In the genomic region with DNA sequence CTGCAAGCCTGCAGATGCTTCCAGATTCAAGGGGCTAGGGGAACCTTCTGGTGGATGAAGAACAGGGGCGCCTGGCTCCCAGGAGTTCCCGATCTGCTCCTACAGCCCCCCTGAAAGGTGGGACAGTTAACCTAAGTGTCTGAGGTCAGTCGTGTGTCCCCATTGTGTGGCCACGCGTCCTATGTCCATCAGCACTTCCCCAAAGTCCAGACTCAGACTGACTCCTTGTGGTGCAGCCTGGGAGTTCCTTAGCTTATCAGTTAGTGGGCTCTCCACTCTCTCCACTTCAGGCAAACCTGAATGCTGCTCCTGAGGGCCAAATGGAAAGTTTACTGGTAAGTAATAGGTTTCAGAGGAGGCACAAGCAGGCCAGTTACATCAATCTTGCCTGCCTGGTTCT, we compare ENCODE assay signal across 12 mouse cellular contexts. TPM values are rescaled to one million over a fixed set of nuclear protein-coding genes. Genes with fewer than 3 reads are reported as not detected.
DNase-seq lines count a peak whose midpoint lies in the region; ATAC-seq lines count a peak whose summit lies in the region.
"Had no signal": no experiment of that assay in that cellular context is flagged by ENCODE, and none has a peak within 500 bp of the region (broad histone marks: within the 10 kb centered on the region; RNA-seq: fewer than 3 reads in every experiment).

No protein-coding gene starts in this region.

- H3K4me2 ChIP-seq in hindbrain, embryonic 14.5 days (replicated peaks): no peak overlapping the region
- peak overlapping the region; percentile 58; the same call in 1 of the 2 replicates for H3K4me2 ChIP-seq in forebrain, embryonic 13.5 days
- peak overlapping the region; percentile 47 for H3K4me2 ChIP-seq in midbrain, embryonic 14.5 days (ENCODE audit: low read length)
- H3K4me2 ChIP-seq: limb, embryonic 13.5 days had no signal

- intact Hi-C loops in left cerebral cortex, postnatal 4 days (cut with DNase I): loop anchor here (5.0 kb wide), 1 partner anchor 410 kb away; no protein-coding TSS in a partner anchor

- peaks cover 3% of the 10 kb centered on the region for H3K9me3 ChIP-seq in hindbrain, embryonic 10.5 days
- H3K9me3 ChIP-seq in hindbrain, embryonic 14.5 days (ENCODE audit: control insufficient read depth, low read length): peaks cover 5% of the 10 kb centered on the region; the same call in 1 of the 2 replicates
- peaks cover 3% of the 10 kb centered on the region for H3K9me3 ChIP-seq in forebrain, embryonic 13.5 days (replicated peaks)
- 0 out of 2 replicates have a peak, but pooled peaks cover 2% of the 10 kb centered on the region for H3K9me3 ChIP-seq in midbrain, embryonic 14.5 days (ENCODE audit: control insufficient read depth, low read length)

- H3K4me3 ChIP-seq in hindbrain, embryonic 10.5 days: peak overlapping the region; percentile 43; the same call in 1 of the 2 replicates
- no peak overlapping the region for H3K4me3 ChIP-seq in hindbrain, embryonic 14.5 days (replicated peaks; ENCODE audit: low read length)
- H3K4me3 ChIP-seq in forebrain, embryonic 13.5 days: no peak overlapping the region
- no peak overlapping the region for H3K4me3 ChIP-seq in midbrain, embryonic 14.5 days (replicated peaks; ENCODE audit: low read depth, low read length)
- H3K4me3 ChIP-seq: limb, embryonic 13.5 days had no signal

- peak; percentile 64 for DNase-seq in hindbrain, embryonic 10.5 days (ENCODE audit: low spot score)
- DNase-seq in hindbrain, embryonic 14.5 days (ENCODE audit: low spot score): no peak
- DNase-seq in Muller cell, postnatal 12 days (ENCODE audit: inconsistent ontology term): peak; percentile 31
- peak; percentile 70 for DNase-seq in midbrain, embryonic 14.5 days
- no peak for DNase-seq in layer of hippocampus, adult 9-11 months
- no peak for DNase-seq in left cerebral cortex, postnatal 4 days
- no peak for DNase-seq in ovary, postnatal 36 days (ENCODE audit: low spot score)
- DNase-seq: lung, postnatal 4 days had no signal

- H3K4me1 ChIP-seq in hindbrain, embryonic 10.5 days (replicated peaks): peaks cover 31% of the 10 kb centered on the region
- no peaks in the 10 kb centered on the region; the same call in 1 of the 2 replicates for H3K4me1 ChIP-seq in hindbrain, embryonic 14.5 days (replicated peaks; ENCODE audit: control insufficient read depth, insufficient read depth, low read length)
- peaks cover 38% of the 10 kb centered on the region for H3K4me1 ChIP-seq in forebrain, embryonic 13.5 days
- H3K4me1 ChIP-seq in midbrain, embryonic 14.5 days (ENCODE audit: control insufficient read depth, insufficient read depth, low read length): peaks cover 12% of the 10 kb centered on the region; the same call in 1 of the 2 replicates

- H3K27ac ChIP-seq in hindbrain, embryonic 10.5 days: peak overlapping the region; percentile 75
- H3K27ac ChIP-seq in hindbrain, embryonic 14.5 days: no peak overlapping the region
- peak overlapping the region; percentile 52 for H3K27ac ChIP-seq in forebrain, embryonic 13.5 days
- no peak overlapping the region for H3K27ac ChIP-seq in midbrain, embryonic 14.5 days (replicated peaks; ENCODE audit: low read depth, low read length)
- H3K27ac ChIP-seq: limb, embryonic 13.5 days had no signal

- H3K9ac ChIP-seq in hindbrain, embryonic 14.5 days: no peak overlapping the region
- no peak overlapping the region for H3K9ac ChIP-seq in forebrain, embryonic 13.5 days
- no peak overlapping the region for H3K9ac ChIP-seq in midbrain, embryonic 14.5 days (replicated peaks; ENCODE audit: low read length)
- H3K9ac ChIP-seq: limb, embryonic 13.5 days had no signal

- peaks cover 83% of the 10 kb centered on the region for H3K27me3 ChIP-seq in hindbrain, embryonic 10.5 days (ENCODE audit: insufficient read depth, poor library complexity, severe bottlenecking)
- H3K27me3 ChIP-seq in hindbrain, embryonic 14.5 days (ENCODE audit: control insufficient read depth, insufficient read depth, low read length): peaks cover 16% of the 10 kb centered on the region; the same call in 1 of the 2 replicates
- peaks cover 16% of the 10 kb centered on the region for H3K27me3 ChIP-seq in forebrain, embryonic 13.5 days
- no peaks in the 10 kb centered on the region for H3K27me3 ChIP-seq in midbrain, embryonic 14.5 days (ENCODE audit: control insufficient read depth, insufficient read depth, low read length)

- 18% methylated on average over 5 of the region's 5 CpGs for whole genome bisulfite sequencing in hindbrain, embryonic 10.5 days
- 12% methylated on average over 5 of the region's 5 CpGs for WGBS in hindbrain, embryonic 14.5 days
- WGBS in forebrain, embryonic 13.5 days: 8% methylated on average over 5 of the region's 5 CpGs
- WGBS in midbrain, embryonic 14.5 days: 8% methylated on average over 5 of the region's 5 CpGs

- no peak for ATAC-seq in hindbrain, embryonic 14.5 days (ENCODE audit: low FRiP score)
- ATAC-seq in forebrain, embryonic 13.5 days: no peak
- ATAC-seq in midbrain, embryonic 14.5 days (ENCODE audit: low FRiP score, low TSS enrichment): no peak

- H3K36me3 ChIP-seq in hindbrain, embryonic 10.5 days: no peaks in the 10 kb centered on the region
- H3K36me3 ChIP-seq in hindbrain, embryonic 14.5 days (replicated peaks; ENCODE audit: control insufficient read depth, insufficient read depth): no peaks in the 10 kb centered on the region
- H3K36me3 ChIP-seq in forebrain, embryonic 13.5 days (ENCODE audit: poor library complexity, severe bottlenecking): no peaks in the 10 kb centered on the region
- H3K36me3 ChIP-seq in midbrain, embryonic 14.5 days (ENCODE audit: control insufficient read depth, insufficient read depth, low read length): no peaks in the 10 kb centered on the region
- H3K36me3 ChIP-seq: limb, embryonic 13.5 days had no signal

RNA-seq across cellular contexts. Expression of a gene that starts 8.8 kb away (rescaled TPM):
- polyA plus RNA-seq in hindbrain, embryonic 10.5 days (2016; fragmentation: Nextera tagmentation; extraction: Ambion mirVana): 15.7 and 41.5 TPM in 2 replicates
- 9.3 and 13.5 TPM in 2 replicates for polyA plus RNA-seq in hindbrain, embryonic 14.5 days (2014; fragmentation: Nextera tagmentation; extraction: Ambion mirVana)
- 32.1 and 33.9 TPM in 2 replicates for polyA plus RNA-seq in forebrain, embryonic 13.5 days (2015; fragmentation: Nextera tagmentation; extraction: Ambion mirVana)
- 19.2 and 30.5 TPM in 2 replicates for polyA plus RNA-seq in midbrain, embryonic 14.5 days (2014; fragmentation: Nextera tagmentation; extraction: Ambion mirVana)
- 10 to 100 TPM; 17.1 to 17.9 TPM for total RNA-seq in left cerebral cortex, postnatal 4 days (2021)
- polyA plus RNA-seq: C2C12; limb, embryonic 13.5 days had no signal

RNA-seq across cellular contexts. Expression of a gene that starts 19.3 kb away (rescaled TPM):
- not detected in 2 replicates for polyA plus RNA-seq in hindbrain, embryonic 10.5 days (2016; fragmentation: Nextera tagmentation; extraction: Ambion mirVana)
- polyA plus RNA-seq in hindbrain, embryonic 14.5 days (2014; fragmentation: Nextera tagmentation; extraction: Ambion mirVana): 0.12 and 0.29 TPM in 2 replicates
- not detected in 2 replicates for polyA plus RNA-seq in forebrain, embryonic 13.5 days (2015; fragmentation: Nextera tagmentation; extraction: Ambion mirVana)
- polyA plus RNA-seq in midbrain, embryonic 14.5 days (2014; fragmentation: Nextera tagmentation; extraction: Ambion mirVana): not detected in 2 replicates
- total RNA-seq in left cerebral cortex, postnatal 4 days (2021): not detected
- polyA plus RNA-seq: C2C12; heart, embryonic 14.5 days had no signal

Comparison
In these comparisons a context has a peak if more than half of its experiments do, and no peak if none do; other contexts are left out.
1. DNase-seq: peak in hindbrain, embryonic 10.5 days (single experiment), Muller cell, postnatal 12 days (single experiment) and midbrain, embryonic 14.5 days (single experiment); none in hindbrain, embryonic 14.5 days (single experiment), layer of hippocampus, adult 9-11 months (single experiment), left cerebral cortex, postnatal 4 days (single experiment) and ovary, postnatal 36 days (single experiment).
2. H3K27ac ChIP-seq: peak in hindbrain, embryonic 10.5 days (single experiment) and forebrain, embryonic 13.5 days (single experiment); none in hindbrain, embryonic 14.5 days (single experiment) and midbrain, embryonic 14.5 days (single experiment).